Mouse (Mus musculus): Measurements from ENCODE around the gene Adgrv1. TPM values are rescaled to one million over a fixed set of nuclear protein-coding genes. Genes with fewer than 3 reads are reported as not detected.
"Not testable (repeated sequence)": the region's sequence is repeated elsewhere in the genome, so short reads cannot be mapped to it uniquely, and the experiment has no call there.

The Adgrv1 gene
- total RNA-seq (2022): under 1 TPM; 0.05 to 0.38 (median 0.30) TPM

DNA sequence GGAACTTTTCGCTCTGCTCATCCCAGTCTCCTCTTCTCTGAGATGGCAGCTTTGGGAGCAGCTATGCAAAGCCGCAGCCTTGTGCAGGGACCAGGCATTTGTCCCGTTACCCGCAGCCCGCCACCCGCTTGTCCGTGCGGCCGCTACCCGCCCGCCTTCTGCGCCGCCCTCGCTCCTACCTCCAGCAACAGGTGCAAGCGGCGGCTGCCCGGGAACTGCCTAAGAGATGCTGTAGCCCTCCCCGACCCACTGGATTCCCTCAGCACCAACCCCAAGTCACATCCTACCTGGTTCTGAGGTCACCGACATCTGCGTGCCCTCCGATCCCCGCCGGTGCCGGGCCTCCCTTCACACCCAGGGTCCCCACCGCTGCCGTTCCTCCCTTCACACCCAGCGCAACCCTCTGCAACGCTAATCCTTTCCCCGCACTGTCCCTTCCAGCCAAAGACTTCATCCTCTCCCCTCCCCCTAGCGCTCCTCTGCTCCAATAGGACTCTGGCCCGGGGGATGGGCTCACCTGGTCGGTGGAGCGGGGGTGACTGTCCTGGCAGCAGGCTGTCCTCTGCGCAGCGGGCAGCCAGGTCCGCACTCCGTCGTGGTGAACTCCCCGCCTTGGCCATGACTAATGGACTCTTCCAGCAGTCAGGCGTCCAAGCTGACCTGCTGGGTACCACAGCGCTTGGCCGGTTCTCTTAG is at the start of gene Adgrv1:
TSS of gene Adgrv1 (minus strand) at position 435 of the 696 bp plus-strand sequence.
- DNase-seq (ENCODE audit: low spot score): peak; percentile 6

- DNase-seq (ENCODE audit: low spot score): no peak
Measured at GRCm38 (mm10) chr13:81675333-81675732, 42.4 kb upstream of the Adgrv1 start.

- DNase-seq (ENCODE audit: low spot score): no peak
Measured at GRCm38 (mm10) chr13:81667713-81668112, 34.8 kb upstream of the Adgrv1 start.

- DNase-seq (ENCODE audit: low spot score): no peak
Measured at GRCm38 (mm10) chr13:81664331-81664698, 31.4 kb upstream of the Adgrv1 start.

DNA sequence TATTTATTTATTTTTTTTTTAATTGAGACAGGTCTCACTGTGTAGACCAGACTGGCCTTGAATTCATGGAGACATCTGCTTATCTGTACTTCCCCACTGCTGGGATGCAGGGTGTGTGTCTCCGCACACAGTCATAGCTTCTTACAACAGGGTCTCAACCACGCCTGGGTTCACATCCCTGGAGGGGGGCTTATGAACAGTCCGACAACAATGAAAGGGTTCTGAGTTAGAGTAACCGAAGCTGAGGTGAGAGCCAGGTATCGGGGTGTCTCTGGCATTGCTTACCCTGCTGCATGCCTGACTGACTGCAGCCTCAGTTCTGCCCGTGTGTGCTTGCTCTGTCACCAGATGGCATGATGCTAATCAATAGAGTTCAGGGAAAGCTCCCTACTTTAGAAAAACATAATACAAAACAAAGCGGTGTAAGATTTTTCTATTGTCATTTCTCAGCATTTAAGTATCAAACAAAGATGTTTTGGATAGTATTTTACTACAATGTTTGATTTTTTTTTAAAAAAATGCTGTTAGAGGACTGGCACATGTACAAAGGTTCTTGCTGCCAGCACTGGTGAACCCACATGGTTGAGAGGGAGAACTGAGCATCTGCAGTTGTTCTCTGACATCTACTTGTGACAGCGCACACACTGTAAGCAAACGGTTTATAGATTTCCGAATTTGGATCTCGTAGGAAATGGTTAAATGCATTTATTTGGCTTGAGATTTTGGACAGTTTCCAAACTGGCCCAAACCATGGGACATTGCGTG is 30.8 kb upstream of the Adgrv1 start:
- DNase-seq (ENCODE audit: low spot score): no peak

- DNase-seq (ENCODE audit: low spot score): peak; percentile 24
Measured at GRCm38 (mm10) chr13:81658053-81658752, 25.2 kb upstream of the Adgrv1 start.

DNA sequence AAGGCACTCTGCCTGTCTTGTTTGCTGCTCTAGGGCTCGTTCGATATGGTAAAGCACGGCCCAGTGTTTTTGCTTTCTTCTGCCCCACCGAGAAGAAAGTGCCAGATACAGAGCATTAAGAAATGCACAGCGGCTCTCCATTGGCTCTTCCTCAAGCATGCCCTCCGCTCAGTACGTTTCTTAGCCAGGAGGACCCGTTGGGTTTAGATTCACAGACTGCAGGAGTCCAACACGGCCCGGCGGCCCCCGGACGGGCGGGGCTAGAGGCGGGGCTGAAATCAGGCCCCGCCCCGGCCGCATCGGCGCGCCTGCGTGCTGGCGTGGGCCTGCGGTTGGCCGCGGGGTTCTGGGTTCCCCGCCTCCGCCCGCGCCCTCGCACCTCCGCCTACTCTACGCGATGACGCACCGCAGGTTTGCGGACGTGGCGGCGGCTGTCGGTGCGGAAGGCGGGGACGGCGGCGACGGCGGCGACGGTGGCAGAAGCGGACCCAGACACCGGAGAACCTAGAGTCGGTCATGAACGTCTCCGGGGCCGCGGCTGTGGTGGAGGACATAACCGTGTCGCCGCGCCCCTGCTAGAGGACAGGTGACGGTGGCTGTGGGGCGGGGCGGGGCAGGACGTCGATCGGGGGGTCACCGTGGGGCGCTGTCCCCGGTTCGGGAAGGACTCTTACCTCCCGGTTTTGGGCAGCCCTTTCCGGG is 24.5 kb upstream of the Adgrv1 start, which contains the start of gene Lysmd3:
TSS of gene Lysmd3 (plus strand) at position 313 of the 702 bp plus-strand sequence.
- peak; percentile 88 for DNase-seq (ENCODE audit: low spot score)

DNA sequence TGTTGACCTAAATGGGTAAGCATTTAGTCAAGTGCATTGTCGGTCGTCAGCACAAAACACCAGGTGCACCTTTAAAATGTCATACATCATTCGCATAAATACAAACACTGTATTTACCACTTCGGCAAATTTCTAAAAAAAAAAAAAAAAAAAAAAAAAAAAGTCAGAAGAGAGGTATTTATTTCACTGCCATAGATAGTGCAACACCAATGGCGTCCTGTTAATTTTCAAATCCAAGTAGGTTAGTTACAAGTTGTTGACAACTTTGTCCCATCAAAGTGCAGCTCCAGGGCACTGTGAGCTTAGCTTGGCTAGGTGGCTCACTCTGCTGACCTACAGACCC is 24.0 kb upstream of the Adgrv1 start:
- no peak for DNase-seq (ENCODE audit: low spot score)

- DNase-seq (ENCODE audit: low spot score): no peak
Measured at GRCm38 (mm10) chr13:81656091-81656850, 23.3 kb upstream of the Adgrv1 start.

DNA sequence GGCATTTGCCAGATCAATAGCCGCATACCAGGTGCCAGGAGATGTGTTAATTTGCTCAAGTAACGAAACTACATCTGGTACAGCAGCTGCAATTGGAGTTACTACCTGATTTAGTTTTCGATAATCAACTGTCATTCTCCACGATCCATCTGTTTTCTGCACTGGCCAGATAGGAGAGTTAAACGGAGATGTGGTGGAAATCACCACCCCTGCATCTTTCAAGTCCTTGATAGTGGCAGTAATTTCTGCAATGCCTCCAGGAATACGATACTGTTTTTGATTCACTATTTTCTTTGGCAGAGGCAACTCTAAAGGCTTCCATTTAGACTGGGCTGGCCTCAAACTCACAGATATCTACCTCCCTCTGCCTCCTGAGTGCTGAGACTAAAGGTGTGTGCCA is 17.4 kb upstream of the Adgrv1 start:
- DNase-seq (ENCODE audit: low spot score): not testable (repeated sequence)

GRCm38 (mm10) chr13:81646348-81646747 is 13.4 kb upstream of the Adgrv1 start:
- no peak for DNase-seq (ENCODE audit: low spot score)

DNA sequence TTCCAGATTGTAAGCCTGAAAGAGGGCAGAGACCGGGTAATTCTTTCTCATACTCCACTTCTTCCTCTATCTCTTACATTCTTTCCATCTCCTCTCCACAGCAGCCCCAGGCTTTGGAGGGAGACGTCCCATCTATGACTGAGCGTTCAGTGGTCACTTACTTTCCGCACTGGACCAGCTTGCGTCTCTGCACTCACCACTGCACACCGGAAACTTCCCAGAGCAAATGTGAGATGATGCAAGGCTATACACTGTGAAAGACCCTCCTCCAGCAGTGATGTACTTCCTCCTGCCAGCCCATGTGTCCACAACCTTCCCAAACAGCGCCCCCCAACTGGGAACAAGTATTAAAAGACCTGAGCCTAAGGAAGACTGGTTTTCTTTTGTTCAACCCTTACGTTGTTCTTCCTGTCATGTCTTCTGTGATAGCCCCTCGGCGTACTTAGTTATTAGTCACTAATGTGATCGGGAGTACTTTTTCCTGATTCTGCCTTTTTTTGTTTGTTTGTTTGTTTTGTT is 11.2 kb upstream of the Adgrv1 start:
- no peak for DNase-seq (ENCODE audit: low spot score)

GRCm38 (mm10) chr13:81642491-81643149 is 9.7 kb upstream of the Adgrv1 start:
- DNase-seq (ENCODE audit: low spot score): no peak

GRCm38 (mm10) chr13:81641289-81642045 is 8.5 kb upstream of the Adgrv1 start:
- DNase-seq (ENCODE audit: low spot score): no peak

DNA sequence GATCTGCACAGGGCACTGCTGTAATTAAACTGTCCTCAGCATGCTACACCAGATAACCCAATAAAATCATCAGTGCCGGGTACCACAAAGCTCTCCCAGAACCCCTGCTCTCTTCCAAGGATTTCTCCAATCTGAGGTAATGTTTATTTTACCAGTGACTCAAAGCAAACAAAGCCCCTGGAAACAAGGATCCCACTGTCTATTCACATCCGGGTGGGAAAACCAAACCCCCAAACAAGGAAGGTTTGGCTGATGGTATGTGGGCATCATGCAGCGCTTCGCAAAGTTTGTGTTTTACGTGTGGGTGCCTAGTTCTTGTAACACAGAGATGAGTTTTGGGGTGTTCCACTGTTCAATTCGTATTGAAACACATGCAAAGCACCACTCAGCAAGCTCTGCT is 7.9 kb upstream of the Adgrv1 start:
- no peak for DNase-seq (ENCODE audit: low spot score)

- DNase-seq (ENCODE audit: low spot score): no peak
Measured at GRCm38 (mm10) chr13:81639624-81640023, 6.7 kb upstream of the Adgrv1 start.

DNA sequence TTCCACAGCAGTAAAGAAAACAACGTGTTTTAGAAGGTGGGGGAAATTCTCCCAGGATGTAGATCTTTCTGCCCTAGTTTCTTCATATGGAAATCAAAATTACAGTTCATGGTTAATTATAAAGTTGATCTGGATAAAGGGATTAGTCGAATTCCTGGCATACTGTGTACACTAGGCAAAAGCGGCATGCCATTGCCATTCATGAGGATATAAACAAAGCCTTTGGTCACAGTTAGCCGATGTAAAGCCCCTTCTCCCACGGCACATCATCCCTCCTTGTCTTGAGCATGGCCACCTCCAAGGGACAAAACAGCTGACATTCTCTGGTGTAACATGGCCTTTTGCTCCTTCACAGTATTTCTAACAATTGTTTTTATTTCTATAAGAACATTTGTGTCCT is 2.4 kb downstream of the Adgrv1 start:
- no peak for DNase-seq (ENCODE audit: low spot score)

DNA sequence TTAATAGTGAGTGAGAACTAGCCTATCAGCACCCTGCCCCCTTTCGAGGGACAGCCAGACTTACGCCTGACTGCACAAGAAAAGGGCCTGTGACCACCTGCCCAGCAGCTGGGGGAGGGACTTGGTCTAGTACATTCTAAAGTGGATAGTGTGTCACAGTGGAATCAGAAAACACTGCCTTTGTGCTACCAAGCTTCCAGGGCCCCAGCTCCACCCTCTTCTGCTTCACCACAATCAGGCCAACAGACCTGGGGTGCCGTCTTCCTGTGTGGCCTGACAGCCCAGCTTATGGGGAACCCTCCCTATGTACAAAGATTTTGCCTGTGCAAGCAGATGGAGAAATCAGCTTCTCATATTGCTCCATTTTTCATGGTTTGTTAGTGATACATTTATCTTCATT is 3.6 kb downstream of the Adgrv1 start:
- DNase-seq (ENCODE audit: low spot score): no peak

DNA sequence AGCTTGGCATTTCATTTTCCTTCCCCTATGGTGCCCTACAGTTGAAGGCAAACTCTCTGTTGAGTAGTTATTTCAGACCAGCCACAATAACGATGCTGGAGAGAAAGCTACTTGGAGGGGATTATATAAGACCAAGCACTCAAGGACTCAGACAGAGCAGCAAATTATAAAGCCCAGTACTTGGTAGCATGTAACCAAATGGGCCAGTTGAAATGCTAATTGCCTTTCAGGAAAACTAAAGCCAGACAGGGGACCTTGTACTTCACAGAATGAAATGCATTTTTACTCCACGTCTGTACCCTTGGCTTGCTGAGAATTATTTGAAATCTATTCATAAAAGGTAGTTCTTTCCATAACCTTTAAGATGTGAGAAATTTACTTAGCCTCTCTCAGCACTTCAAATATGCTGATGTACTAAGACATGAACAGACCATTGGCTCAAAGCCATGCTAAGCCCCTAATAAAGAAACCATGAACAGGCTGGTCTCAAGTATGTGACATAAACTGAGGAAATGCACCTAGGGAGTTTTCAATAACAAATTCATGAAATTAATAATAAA is 4.2 kb downstream of the Adgrv1 start:
- DNase-seq (ENCODE audit: low spot score): no peak

Data from heart, adult 8-10 months (tissue).